Mouse (Mus musculus) liver, postnatal 0 days (tissue): Measurements from ENCODE around the gene Cbx7. TPM values are rescaled to one million over a fixed set of nuclear protein-coding genes. Genes with fewer than 3 reads are reported as not detected.
"Not testable (repeated sequence)": the region's sequence is repeated elsewhere in the genome, so short reads cannot be mapped to it uniquely, and the experiment has no call there.

Experiments
- ATAC-seq: fragments of 200-750 bp; cut with Nextera tagmentation; 2 replicates; pipeline ENCODE4 v1.8.0; 2017; ENCODE audit warnings: mild to moderate bottlenecking, moderate library complexity
- DNase-seq: peaks from one replicate; pipeline ENCODE4 v3.0.0-alpha.2; 2016
- H3K27ac ChIP-seq: fragments of 300-500 bp; sonication (generic); 2 replicates; pipeline ENCODE4 v1.5.1; 2014; ENCODE audit warnings: antibody characterized with exemption, moderate library complexity, mild to moderate bottlenecking, low read depth
- H3K27me3 ChIP-seq: fragments of 300-500 bp; sonication (generic); 2 replicates; pipeline ENCODE4 v1.6.1; 2014; ENCODE audit warnings: low read length, control low read depth, mixed read lengths; ENCODE audit not compliant: insufficient read depth
- H3K36me3 ChIP-seq: fragments of 300-500 bp; sonication (generic); replicated peaks from 2 replicates; pipeline ENCODE4 v1.6.1; 2014; ENCODE audit warnings: mild to moderate bottlenecking, control low read depth, low read length, moderate library complexity, mixed read lengths; ENCODE audit not compliant: insufficient read depth
- H3K4me1 ChIP-seq: fragments of 300-500 bp; sonication (generic); 2 replicates; pipeline ENCODE4 v1.6.1; 2014; ENCODE audit warnings: antibody characterized with exemption, mild to moderate bottlenecking, control low read depth; ENCODE audit not compliant: insufficient read depth
- H3K4me2 ChIP-seq: fragments of 300-500 bp; sonication (generic); 2 replicates; pipeline ENCODE4 v1.6.1; 2014; ENCODE audit warnings: low read depth, mild to moderate bottlenecking, low read length, moderate library complexity, mixed read lengths
- H3K4me3 ChIP-seq: fragments of 300-500 bp; sonication (generic); 2 replicates; pipeline ENCODE4 v1.5.1; 2014; ENCODE audit warnings: low read depth, low read length
- H3K9ac ChIP-seq: fragments of 300-500 bp; sonication (generic); replicated peaks from 2 replicates; pipeline ENCODE4 v1.6.1; 2014; ENCODE audit warnings: mild to moderate bottlenecking, moderate library complexity
- H3K9me3 ChIP-seq: fragments of 300-500 bp; sonication (generic); 2 replicates; pipeline ENCODE4 v1.6.1; 2016; ENCODE audit warnings: mild to moderate bottlenecking, control low read depth, low read length, mixed read lengths
- CTCF ChIP-seq: sonication (generic); IDR thresholded peaks from 2 replicates; pipeline ENCODE4 v1.5.1; 2016; ENCODE audit warnings: antibody characterized with exemption, low read depth
- EP300 ChIP-seq: IDR thresholded peaks from 2 replicates; pipeline ENCODE4 v1.6.1; 2016; ENCODE audit warnings: antibody characterized with exemption, low read depth, mild to moderate bottlenecking
- WGBS: fragments of 180-500 bp; shearing (Covaris S2); extraction: QIAGEN DNeasy Blood & Tissue Kit; methylation state at CpG from one replicate; pipeline ENCODE4 v1.1.7; 2014; ENCODE audit not compliant: insufficient replicate concordance; 5-methylcytosine and 5-hydroxymethylcytosine counted together
- polyA plus RNA-seq: library from polyadenylated mRNA; unstranded; fragments of >200 nt; fragmentation: Nextera tagmentation; extraction: Ambion mirVana; gene quantifications from 2 replicates; pipeline ENCODE4 v1.2.1, GENCODE M21; 2015

The Cbx7 gene
- polyA plus RNA-seq, 1 experiment from 2014 or later, result 1.2 TPM

DNA sequence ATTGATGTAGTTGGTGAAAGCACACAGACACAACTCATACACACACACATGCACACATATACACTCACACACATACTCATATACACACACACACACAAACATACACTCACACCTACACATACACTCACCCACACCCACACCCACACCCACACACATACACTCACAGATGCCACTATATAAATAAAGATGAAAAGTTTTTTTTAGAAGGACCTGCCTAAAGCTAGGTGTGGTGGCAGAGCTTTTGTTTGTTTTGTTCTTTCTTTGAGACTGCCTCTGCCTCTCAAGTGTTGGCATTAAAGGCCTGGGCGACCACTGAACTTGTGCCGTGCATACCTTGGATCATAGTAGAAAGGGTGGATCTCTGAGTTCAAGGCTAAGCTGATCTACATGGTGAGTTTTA, 69.5 kb downstream of the Cbx7 start:
- no peak overlapping the region for H3K9ac ChIP-seq
- no peaks in the 10 kb centered on the region for H3K9me3 ChIP-seq
- H3K36me3 ChIP-seq, result peaks cover 70% of the 10 kb centered on the region
- WGBS, result 86% methylated on average over 2 of the region's 2 CpGs
- DNase-seq (no peak), ATAC-seq (no peak)
- no peaks in the 10 kb centered on the region for H3K27me3 ChIP-seq
- no peak overlapping the region for H3K27ac ChIP-seq
- H3K4me3 ChIP-seq, result no peak overlapping the region
- TF ChIP-seq EP300 (no peak), CTCF (no peak)
- H3K4me1 ChIP-seq, result peaks cover 3% of the 10 kb centered on the region
- H3K4me2 ChIP-seq, result no peak overlapping the region

DNA sequence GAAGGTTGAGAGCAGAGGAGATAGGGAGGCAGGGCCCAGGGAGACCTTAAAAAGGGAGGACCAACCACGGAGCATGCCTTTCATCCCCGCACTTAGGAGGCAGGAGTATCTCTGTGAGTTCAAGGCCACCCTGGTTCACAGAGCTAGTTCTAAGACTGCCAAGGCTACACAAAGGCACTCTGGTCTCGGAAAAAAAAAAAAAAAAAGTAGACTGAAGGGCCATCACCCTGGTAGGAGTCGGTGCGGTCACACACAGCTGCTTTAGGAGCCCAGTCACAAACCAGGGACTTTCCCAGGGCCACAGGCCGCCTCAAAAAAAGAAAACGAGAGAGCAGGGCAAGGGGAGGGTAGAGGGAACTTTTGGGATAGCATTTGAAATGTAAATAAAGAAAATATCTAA, 70.2 kb downstream of the Cbx7 start:
- no peak overlapping the region for H3K4me2 ChIP-seq
- no peak for TF ChIP-seq EP300
- TF ChIP-seq CTCF, result no peak
- H3K9ac ChIP-seq, result no peak overlapping the region
- H3K36me3 ChIP-seq, result peaks cover 68% of the 10 kb centered on the region
- no peak overlapping the region for H3K27ac ChIP-seq
- no peak for DNase-seq
- no peaks in the 10 kb centered on the region for H3K9me3 ChIP-seq
- no peak overlapping the region for H3K4me3 ChIP-seq
- no peaks in the 10 kb centered on the region for H3K27me3 ChIP-seq
- peaks cover 8% of the 10 kb centered on the region for H3K4me1 ChIP-seq
- WGBS, result 78% methylated on average over 7 of the region's 7 CpGs
- no peak for ATAC-seq

DNA sequence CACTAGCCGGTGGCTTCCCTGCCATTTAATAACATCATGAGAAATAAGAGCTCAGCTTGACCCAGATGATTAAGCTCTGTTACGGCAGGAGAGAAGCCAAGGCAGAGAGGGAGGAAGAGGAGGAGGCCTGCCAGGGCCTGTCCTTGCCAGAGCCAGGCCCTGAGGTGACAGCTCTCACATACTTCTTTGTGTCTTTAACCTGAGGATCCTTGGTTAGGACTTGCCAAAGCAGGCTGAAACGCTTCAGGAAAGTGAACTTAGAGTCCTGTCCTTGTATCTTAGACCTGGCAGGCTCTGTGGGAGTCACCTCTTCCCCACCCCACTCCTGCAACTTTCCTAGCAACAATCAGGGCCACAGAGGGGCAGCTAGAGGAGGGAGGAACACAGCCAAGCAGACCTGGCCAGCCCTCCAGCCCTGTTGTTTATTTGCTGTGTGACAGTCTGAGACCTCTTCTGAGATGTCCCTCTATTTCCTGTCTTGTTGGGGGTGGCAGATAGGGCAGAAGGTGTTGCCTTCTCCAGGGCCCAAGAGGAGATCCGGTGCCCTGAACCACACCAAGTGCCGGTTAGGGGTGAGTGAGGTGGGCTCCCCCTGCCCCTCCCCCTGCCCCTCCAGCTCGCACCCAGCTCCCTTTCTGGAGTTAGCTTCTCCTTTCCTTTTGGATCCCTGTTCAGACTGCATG, 71.0 kb downstream of the Cbx7 start:
- TF ChIP-seq CTCF (no peak), EP300 (no peak)
- peak overlapping the region; percentile 18; the same call in 1 of the 2 replicates for H3K27ac ChIP-seq
- peaks cover 10% of the 10 kb centered on the region for H3K4me1 ChIP-seq
- H3K27me3 ChIP-seq, result no peaks in the 10 kb centered on the region
- no peak overlapping the region for H3K4me2 ChIP-seq
- peaks cover 60% of the 10 kb centered on the region for H3K36me3 ChIP-seq
- H3K9me3 ChIP-seq, result no peaks in the 10 kb centered on the region
- H3K4me3 ChIP-seq, result no peak overlapping the region
- H3K9ac ChIP-seq, result no peak overlapping the region
- ATAC-seq (no peak), DNase-seq (no peak)
- WGBS, result 81% methylated on average over 6 of the region's 6 CpGs

DNA sequence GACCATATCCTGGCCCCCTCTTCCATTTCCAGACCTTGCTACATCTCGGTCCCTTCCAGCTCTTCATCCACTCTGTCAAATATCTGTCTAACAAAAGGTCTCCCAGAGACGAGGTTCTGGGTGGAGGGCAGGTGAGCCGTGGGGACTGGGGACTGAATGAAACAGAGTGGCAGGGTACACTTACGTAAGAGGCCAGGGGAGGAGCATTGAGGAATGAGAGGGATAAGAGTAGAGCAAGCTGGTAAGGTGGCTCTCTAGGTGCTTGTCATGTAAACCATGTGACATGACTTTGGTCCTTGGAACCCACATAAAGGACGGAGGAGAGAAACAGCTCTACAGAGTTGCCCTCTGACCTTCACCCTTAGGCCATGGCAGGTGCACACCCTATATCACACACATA, 71.9 kb downstream of the Cbx7 start:
- no peak for ATAC-seq
- Histone ChIP-seq H3K4me3 (no peak overlapping the region), H3K9me3 (no peaks in the 10 kb centered on the region), H3K36me3 (peaks cover 57% of the 10 kb centered on the region), H3K4me1 (peaks cover 17% of the 10 kb centered on the region), H3K27me3 (no peaks in the 10 kb centered on the region), H3K4me2 (no peak overlapping the region), H3K27ac (no peak overlapping the region), H3K9ac (no peak overlapping the region)
- DNase-seq, result no peak
- 76% methylated on average over 5 of the region's 5 CpGs for WGBS
- no peak for TF ChIP-seq CTCF
- TF ChIP-seq EP300, result no peak

- Histone ChIP-seq H3K9me3 (no peaks in the 10 kb centered on the region), H3K9ac (no peak overlapping the region), H3K36me3 (peaks cover 40% of the 10 kb centered on the region), H3K27me3 (no peaks in the 10 kb centered on the region), H3K4me1 (peaks cover 30% of the 10 kb centered on the region), H3K4me3 (no peak overlapping the region), H3K4me2 (no peak overlapping the region; the same call in 1 of the 2 replicates), H3K27ac (peak overlapping the region; percentile 83)
- TF ChIP-seq EP300 (no peak), CTCF (no peak)
- DNase-seq (no peak), ATAC-seq (no peak)
- WGBS, result 57% methylated on average over 9 of the region's 9 CpGs
These were observed 74.7 kb downstream of the Cbx7 start for GRCm38 (mm10) chr15:79896080-79896725.

- peak overlapping the region; percentile 85 for H3K4me3 ChIP-seq
- not testable (repeated sequence) for H3K9me3 ChIP-seq, DNase-seq, ATAC-seq, H3K27me3 ChIP-seq
- peaks cover 33% of the 10 kb centered on the region for H3K4me1 ChIP-seq
- peak overlapping the region; percentile 91 for H3K27ac ChIP-seq
- WGBS, result 37% methylated on average over 10 of the region's 23 CpGs
- H3K4me2 ChIP-seq, result peak overlapping the region; percentile 98
- peaks cover 35% of the 10 kb centered on the region for H3K36me3 ChIP-seq
- TF ChIP-seq EP300, result peak; percentile 79
- peak overlapping the region; percentile 85 for H3K9ac ChIP-seq
These were observed 75.5 kb downstream of the Cbx7 start for GRCm38 (mm10) chr15:79895221-79896079.
